Mouse (Mus musculus) intestine, embryonic 14.5 days (tissue): ENCODE measurements at regions not wholly inside any gene's neighbourhood (a gene's known extent, or its start where the extent isn't known, plus 50 kb on each side); places are given as distances from the start of the nearest gene placed in this dataset.

Experiments
- ATAC-seq: fragments of 200-750 bp; cut with Nextera tagmentation; replicated peaks from 2 replicates; pipeline ENCODE4 v1.8.0; 2017; ENCODE audit warnings: low read depth, moderate number of reproducible peaks, moderate TSS enrichment, moderate library complexity; ENCODE audit not compliant: low FRiP score, low TSS enrichment
- DNase-seq: peaks from one replicate; pipeline ENCODE4 v3.0.0-alpha.2; 2018; ENCODE audit warnings: low spot score
- H3K27ac ChIP-seq: fragments of 300-500 bp; sonication (generic); 2 replicates; pipeline ENCODE4 v1.5.1; 2014; ENCODE audit warnings: low read depth, mild to moderate bottlenecking, control low read depth
- H3K27me3 ChIP-seq: fragments of 300-500 bp; sonication (generic); replicated peaks from 2 replicates; pipeline ENCODE4 v1.6.1; 2014; ENCODE audit warnings: low read length, control low read depth; ENCODE audit not compliant: control insufficient read depth, insufficient read depth
- H3K36me3 ChIP-seq: fragments of 300-500 bp; sonication (generic); 2 replicates; pipeline ENCODE4 v1.6.1; 2014; ENCODE audit warnings: low read length, control low read depth; ENCODE audit not compliant: control insufficient read depth, insufficient read depth
- H3K4me1 ChIP-seq: fragments of 300-500 bp; sonication (generic); replicated peaks from 2 replicates; pipeline ENCODE4 v1.6.1; 2014; ENCODE audit warnings: low read length, control low read depth, mixed read lengths; ENCODE audit not compliant: control insufficient read depth, insufficient read depth
- H3K4me2 ChIP-seq: fragments of 300-500 bp; sonication (generic); 2 replicates; pipeline ENCODE4 v1.6.1; 2014; ENCODE audit warnings: low read length
- H3K4me3 ChIP-seq: fragments of 300-500 bp; sonication (generic); 2 replicates; pipeline ENCODE4 v1.5.1; 2014; ENCODE audit warnings: low read depth, low read length, control low read depth, mixed read lengths
- H3K9ac ChIP-seq: fragments of 300-500 bp; sonication (generic); 2 replicates; pipeline ENCODE4 v1.6.1; 2014; ENCODE audit warnings: mild to moderate bottlenecking, low read length
- H3K9me3 ChIP-seq: fragments of 300-500 bp; sonication (generic); 2 replicates; pipeline ENCODE4 v1.6.1; 2016; ENCODE audit warnings: low read length, control low read depth; ENCODE audit not compliant: control insufficient read depth
- WGBS: fragments of 180-500 bp; shearing (Covaris S2); extraction: QIAGEN DNeasy Blood & Tissue Kit; methylation state at CpG from one replicate; pipeline ENCODE4 v1.1.7; 2014; 5-methylcytosine and 5-hydroxymethylcytosine counted together

- DNase-seq (no peak), ATAC-seq (no peak)
- Histone ChIP-seq H3K27me3 (no peaks in the 10 kb centered on the region), H3K4me2 (no peak overlapping the region), H3K4me3 (no peak overlapping the region), H3K36me3 (no peaks in the 10 kb centered on the region), H3K4me1 (no peaks in the 10 kb centered on the region), H3K27ac (no peak overlapping the region), H3K9me3 (no peaks in the 10 kb centered on the region), H3K9ac (no peak overlapping the region)
- 77% methylated on average over 5 of the region's 5 CpGs for WGBS
Observed at GRCm38 (mm10) chr15:92840035-92840434, 434.9 kb downstream of the Gxylt1 start.

- Histone ChIP-seq H3K4me1 (no peaks in the 10 kb centered on the region), H3K9ac (no peak overlapping the region), H3K27me3 (no peaks in the 10 kb centered on the region), H3K9me3 (no peaks in the 10 kb centered on the region), H3K4me2 (no peak overlapping the region), H3K36me3 (no peaks in the 10 kb centered on the region), H3K4me3 (no peak overlapping the region), H3K27ac (no peak overlapping the region)
- 74% methylated on average over 4 of the region's 4 CpGs for WGBS
- ATAC-seq (no peak), DNase-seq (no peak)
Observed at GRCm38 (mm10) chr15:92839611-92840010, 435.4 kb downstream of the Gxylt1 start.

- H3K27me3 ChIP-seq: no peaks in the 10 kb centered on the region
- H3K9ac ChIP-seq: no peak overlapping the region
- H3K9me3 ChIP-seq: no peaks in the 10 kb centered on the region
- H3K4me2 ChIP-seq: no peak overlapping the region
- no peaks in the 10 kb centered on the region for H3K4me1 ChIP-seq
- H3K36me3 ChIP-seq: no peaks in the 10 kb centered on the region
- no peak overlapping the region for H3K4me3 ChIP-seq
- H3K27ac ChIP-seq: no peak overlapping the region
- ATAC-seq (no peak), DNase-seq (no peak)
- WGBS: 71% methylated on average over 4 of the region's 4 CpGs
Observed at GRCm38 (mm10) chr15:92826136-92826535, 429.5 kb downstream of the Pdzrn4 start.
